In the genomic region with DNA sequence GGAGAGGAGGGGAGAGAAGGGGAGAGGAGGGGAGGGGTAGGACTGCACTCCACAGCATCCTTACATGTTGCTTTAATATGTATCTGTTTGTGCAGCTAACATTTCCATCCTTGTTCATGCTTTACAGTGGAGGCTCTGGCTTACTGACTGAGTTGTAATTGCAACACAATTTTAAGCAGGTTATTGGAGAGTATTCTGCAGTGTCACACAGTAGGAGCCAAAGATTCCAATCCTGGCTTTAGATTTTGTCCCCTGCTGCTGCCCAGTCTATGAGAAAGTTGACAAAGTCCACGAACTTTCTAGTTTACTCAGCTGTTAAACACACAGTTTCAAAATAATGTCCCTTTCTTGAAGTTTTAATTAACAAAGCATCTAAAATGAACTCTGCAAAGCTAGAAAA, we compare ENCODE assay signal across 23 mouse cellular contexts.
"Had no signal": no experiment of that assay in that cellular context is flagged by ENCODE, and none has a peak within 500 bp of the region (broad histone marks: within the 10 kb centered on the region; RNA-seq: fewer than 3 reads in every experiment).

No protein-coding gene starts in this region.

- H3K9me3 ChIP-seq: kidney, embryonic 15.5 days; limb, embryonic 12.5 days; limb, embryonic 15.5 days; liver, embryonic 15.5 days; midbrain, embryonic 12.5 days; midbrain, embryonic 15.5 days; neural tube, embryonic 12.5 days; neural tube, embryonic 15.5 days had no signal

- H3K4me3 ChIP-seq: kidney, embryonic 15.5 days; layer of hippocampus, adult 2 months; left cerebral cortex, adult 2 months; limb, embryonic 12.5 days; limb, embryonic 15.5 days; liver, embryonic 15.5 days; midbrain, embryonic 12.5 days; midbrain, embryonic 15.5 days; neural tube, embryonic 12.5 days; neural tube, embryonic 15.5 days had no signal

- H3K4me1 ChIP-seq: liver, embryonic 15.5 days; midbrain, embryonic 12.5 days; midbrain, embryonic 15.5 days; neural tube, embryonic 12.5 days had no signal

- H3K36me3 ChIP-seq: kidney, embryonic 15.5 days; limb, embryonic 12.5 days; limb, embryonic 15.5 days; liver, embryonic 15.5 days; midbrain, embryonic 12.5 days; midbrain, embryonic 15.5 days; neural tube, embryonic 12.5 days; neural tube, embryonic 15.5 days had no signal

- H3K27ac ChIP-seq: kidney, embryonic 15.5 days; layer of hippocampus, adult 2 months; left cerebral cortex, adult 2 months; limb, embryonic 12.5 days; limb, embryonic 15.5 days; liver, embryonic 15.5 days; macrophage; midbrain, embryonic 12.5 days; midbrain, embryonic 15.5 days; neural tube, embryonic 12.5 days; neural tube, embryonic 15.5 days had no signal

- H3K9ac ChIP-seq: kidney, embryonic 15.5 days; limb, embryonic 12.5 days; limb, embryonic 15.5 days; liver, embryonic 15.5 days; lung, embryonic 14.5 days; midbrain, embryonic 12.5 days; midbrain, embryonic 15.5 days; neural tube, embryonic 12.5 days; neural tube, embryonic 15.5 days had no signal

- H3K4me2 ChIP-seq: kidney, embryonic 15.5 days; limb, embryonic 12.5 days; limb, embryonic 15.5 days; liver, embryonic 15.5 days; lung, embryonic 14.5 days; midbrain, embryonic 12.5 days; midbrain, embryonic 15.5 days; neural tube, embryonic 12.5 days; neural tube, embryonic 15.5 days had no signal

- H3K27me3 ChIP-seq: kidney, embryonic 15.5 days; limb, embryonic 12.5 days; limb, embryonic 15.5 days; liver, embryonic 15.5 days; midbrain, embryonic 12.5 days; midbrain, embryonic 15.5 days; neural tube, embryonic 12.5 days; neural tube, embryonic 15.5 days had no signal

- ATAC-seq: intestine, postnatal 0 days; lung, postnatal 0 days; midbrain, embryonic 15.5 days had no signal

- DNase-seq: kidney, adult 8-10 months; kidney, postnatal 14 days; layer of hippocampus, adult 9-11 months; layer of hippocampus, postnatal 36 days; left cerebral cortex, postnatal 4 days; lung, embryonic 14.5 days; right cerebral cortex, adult 18-20 months; right cerebral cortex, postnatal 14 days; right cerebral cortex, postnatal 4 days; thymus, postnatal 36 days had no signal
